Mouse (Mus musculus) embryonic fibroblast, embryonic 13.5 days (primary cell): Measurements from ENCODE around the gene Gyg. TPM values are rescaled to one million over a fixed set of nuclear protein-coding genes. Genes with fewer than 3 reads are reported as not detected.

Experiments used
- H3K27ac ChIP-seq: 2 replicates; pipeline ENCODE4 v1.5.1; 2012; ENCODE audit warnings: low read length, control low read depth, inconsistent platforms; ENCODE audit not compliant: insufficient read depth
- H3K4me1 ChIP-seq: 2 replicates; pipeline ENCODE4 v1.6.1; 2011; ENCODE audit warnings: low read length; ENCODE audit not compliant: control insufficient read depth, insufficient read depth
- H3K4me3 ChIP-seq: 2 replicates; pipeline ENCODE4 v1.5.1; 2011; ENCODE audit warnings: mild to moderate bottlenecking, control low read depth, low read length; ENCODE audit not compliant: insufficient read depth
- CTCF ChIP-seq: IDR thresholded peaks from 2 replicates; pipeline ENCODE4 v1.5.1; 2011; ENCODE audit warnings: mild to moderate bottlenecking, control low read depth, low read length, moderate library complexity, borderline replicate concordance; ENCODE audit not compliant: insufficient read depth
- POLR2A ChIP-seq: IDR thresholded peaks from 2 replicates; pipeline ENCODE4 v1.6.1; 2011; ENCODE audit warnings: low read depth, mild to moderate bottlenecking, control low read depth, low read length, moderate library complexity
- polyA plus RNA-seq: library from polyadenylated mRNA; stranded (reverse); fragments of >200 nt; gene quantifications from 2 replicates; pipeline ENCODE4 v1.2.4, GENCODE M21; 2011; ENCODE audit warnings: low read depth; ENCODE audit not compliant: missing spikeins, insufficient read length

Gyg gene
- polyA plus RNA-seq, 1 experiment = 89.4 TPM

GRCm38 (mm10) chr3:20146884-20147395 lies 8.2 kb downstream of the Gyg start:
- Histone ChIP-seq H3K4me1 (no peaks in the 10 kb centered on the region; the same call in 1 of the 2 replicates), H3K4me3 (no peak overlapping the region), H3K27ac (peak overlapping the region; percentile 65)
- no peak for TF ChIP-seq POLR2A

GRCm38 (mm10) chr3:20145696-20146113 lies 9.4 kb downstream of the Gyg start:
- H3K27ac ChIP-seq = no peak overlapping the region
- no peak overlapping the region for H3K4me3 ChIP-seq
- TF ChIP-seq POLR2A (no peak), CTCF (no peak)
- H3K4me1 ChIP-seq = no peaks in the 10 kb centered on the region; the same call in 1 of the 2 replicates

GRCm38 (mm10) chr3:20144401-20144800 lies 10.7 kb downstream of the Gyg start:
- TF ChIP-seq POLR2A (no peak), CTCF (no peak)
- Histone ChIP-seq H3K4me3 (no peak overlapping the region), H3K27ac (no peak overlapping the region), H3K4me1 (no peaks in the 10 kb centered on the region; the same call in 1 of the 2 replicates)

DNA sequence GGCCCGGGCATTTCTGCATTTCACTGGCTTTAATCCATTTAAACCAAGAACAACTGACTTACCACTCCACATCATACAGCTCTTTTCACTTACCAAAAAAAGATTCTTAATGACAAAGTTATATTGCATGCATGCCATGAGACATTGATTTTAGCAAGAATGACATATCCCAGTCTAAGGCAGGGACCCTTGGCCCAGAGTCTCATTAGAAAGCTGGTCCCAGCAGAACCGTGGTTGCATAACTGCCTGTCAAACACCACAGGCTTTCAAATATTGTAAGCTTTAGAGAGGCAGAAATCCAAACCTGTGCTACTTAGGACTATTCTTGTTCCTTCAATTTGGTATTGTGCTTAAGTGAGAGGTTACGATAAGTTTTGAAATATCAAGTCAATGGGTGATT lies 11.4 kb downstream of the Gyg start:
- TF ChIP-seq CTCF = no peak
- TF ChIP-seq POLR2A = no peak
- Histone ChIP-seq H3K4me3 (no peak overlapping the region), H3K4me1 (no peaks in the 10 kb centered on the region; the same call in 1 of the 2 replicates), H3K27ac (no peak overlapping the region)

DNA sequence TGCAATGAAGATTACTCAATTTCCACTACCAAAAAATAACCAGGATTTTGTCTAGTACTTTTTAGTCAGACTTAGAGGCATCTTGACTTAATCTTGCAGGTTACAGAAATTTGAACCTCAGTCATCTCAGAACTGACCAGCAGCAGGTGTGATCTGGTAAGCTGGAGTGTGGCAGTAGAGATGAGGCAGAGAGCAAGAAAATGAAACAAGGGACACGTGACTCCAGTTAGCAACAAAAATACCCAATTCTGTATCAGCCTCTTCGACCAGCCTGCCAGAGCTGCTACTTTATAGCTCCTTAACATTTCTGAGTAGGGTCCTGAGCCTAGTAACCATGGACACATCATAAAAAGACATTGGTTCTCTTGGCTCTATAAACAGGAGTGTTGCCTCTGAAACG lies 12.5 kb downstream of the Gyg start:
- Histone ChIP-seq H3K4me1 (no peaks in the 10 kb centered on the region; the same call in 1 of the 2 replicates), H3K27ac (peak overlapping the region; percentile 25; the same call in 1 of the 2 replicates), H3K4me3 (no peak overlapping the region)
- TF ChIP-seq CTCF (no peak), POLR2A (no peak)

DNA sequence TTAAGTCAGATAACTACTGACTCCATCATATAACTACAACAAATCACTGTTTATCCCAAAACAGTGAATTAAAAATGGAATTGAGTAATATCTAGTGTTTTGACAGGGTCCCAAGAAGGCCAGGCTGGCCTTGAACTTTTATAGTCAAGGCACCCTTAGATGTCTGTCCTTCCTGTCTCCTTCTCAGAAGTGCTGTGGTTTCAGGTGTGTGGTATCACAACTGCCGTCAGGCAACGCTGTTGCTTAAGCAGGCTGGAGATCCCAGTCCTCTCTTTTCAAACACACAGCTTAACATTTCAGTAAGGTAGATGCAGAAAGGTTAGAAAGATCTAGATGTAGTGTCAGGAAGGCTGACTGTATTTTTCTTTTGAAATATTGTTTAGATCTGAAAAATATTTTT lies 13.0 kb downstream of the Gyg start:
- Histone ChIP-seq H3K4me1 (no peaks in the 10 kb centered on the region; the same call in 1 of the 2 replicates), H3K4me3 (no peak overlapping the region), H3K27ac (no peak overlapping the region)
- no peak for TF ChIP-seq POLR2A

- Histone ChIP-seq H3K4me1 (no peaks in the 10 kb centered on the region; the same call in 1 of the 2 replicates), H3K4me3 (no peak overlapping the region), H3K27ac (no peak overlapping the region)
- TF ChIP-seq CTCF (no peak), POLR2A (no peak)
Observed at GRCm38 (mm10) chr3:20141679-20142078, 13.4 kb downstream of the Gyg start.

DNA sequence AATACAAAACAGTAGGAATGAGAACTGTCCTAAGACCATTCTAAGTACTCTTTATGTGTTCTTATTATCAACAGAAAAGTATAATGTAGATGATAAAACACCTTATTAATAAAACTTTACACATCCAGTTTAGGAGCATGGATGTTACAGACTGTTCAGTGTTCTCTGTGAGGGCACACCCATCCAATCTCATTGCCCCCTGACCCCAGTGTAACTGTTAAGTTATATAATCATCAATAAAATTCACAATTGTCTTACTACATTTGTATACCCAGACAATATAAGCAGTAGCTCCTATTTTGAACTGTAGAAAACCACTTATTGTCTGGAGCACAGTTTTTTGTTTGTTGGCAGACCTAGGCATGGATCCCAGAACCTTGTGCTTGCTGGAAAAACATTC lies 13.9 kb downstream of the Gyg start:
- H3K4me3 ChIP-seq = no peak overlapping the region
- no peaks in the 10 kb centered on the region for H3K4me1 ChIP-seq
- no peak overlapping the region for H3K27ac ChIP-seq
- TF ChIP-seq POLR2A = no peak
- TF ChIP-seq CTCF = no peak

DNA sequence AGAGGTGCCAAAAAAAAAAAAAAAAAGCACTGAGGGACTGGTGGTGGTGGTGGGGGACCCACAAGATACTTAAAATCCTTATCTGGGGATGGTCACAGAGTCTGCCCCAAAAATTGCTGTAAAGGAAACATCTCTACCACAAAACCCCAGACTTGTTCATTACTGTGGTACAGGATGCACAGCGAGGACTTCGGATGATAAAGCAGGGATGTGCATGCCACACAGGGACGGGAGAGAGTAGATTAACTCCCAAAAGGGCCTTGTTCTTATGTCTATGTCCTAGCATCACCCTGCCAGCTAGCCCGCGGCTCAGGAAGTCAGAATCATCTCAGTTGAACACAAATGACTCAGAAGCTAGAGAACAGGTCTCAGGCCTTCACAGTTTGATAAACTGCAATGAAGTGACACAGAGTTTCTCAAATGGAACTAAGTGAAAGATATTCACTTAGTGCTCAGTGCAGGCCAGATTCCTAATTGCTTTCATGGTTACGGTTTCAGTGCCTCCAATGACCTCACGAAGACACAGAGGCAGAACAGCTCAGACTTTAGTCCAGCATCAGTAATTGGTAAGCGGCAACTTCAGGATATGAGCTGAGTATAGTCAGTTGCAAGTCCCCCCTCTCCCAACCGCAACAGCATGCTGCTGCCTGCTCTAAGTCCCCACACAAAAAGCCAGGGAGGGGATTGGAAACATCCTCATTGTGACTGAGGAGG lies 18.1 kb downstream of the Gyg start:
- no peak overlapping the region for H3K27ac ChIP-seq
- TF ChIP-seq CTCF (no peak), POLR2A (no peak)
- H3K4me3 ChIP-seq = no peak overlapping the region
- H3K4me1 ChIP-seq = peaks cover 2% of the 10 kb centered on the region; the same call in 1 of the 2 replicates

DNA sequence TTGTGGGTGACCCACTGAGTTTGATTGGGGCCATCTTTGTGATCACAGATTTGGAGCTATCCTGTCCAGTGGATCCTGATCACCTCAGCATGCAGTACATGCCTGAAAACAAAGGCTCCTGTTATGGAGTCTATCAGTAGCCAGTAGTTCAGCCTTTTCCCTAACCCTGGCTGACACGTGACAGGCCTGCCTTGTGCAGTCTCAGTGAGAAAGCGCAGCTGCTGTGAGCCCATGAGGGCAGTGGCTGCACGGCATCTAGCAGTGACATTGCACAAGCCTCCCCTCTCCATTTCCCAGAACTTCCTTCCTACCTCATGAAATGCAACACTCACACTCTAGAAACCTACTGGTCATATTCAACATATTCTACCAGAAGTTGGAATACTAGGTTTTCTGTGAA lies 20.6 kb downstream of the Gyg start:
- Histone ChIP-seq H3K4me3 (no peak overlapping the region), H3K27ac (no peak overlapping the region), H3K4me1 (peaks cover 2% of the 10 kb centered on the region; the same call in 1 of the 2 replicates)
- TF ChIP-seq POLR2A = no peak
